Mouse (Mus musculus) layer of hippocampus, adult 9-10 months (tissue): ENCODE measurements around the gene Setd3.

Source experiments
- DNase-seq: peaks from one replicate; pipeline ENCODE4 v3.0.0; 2022; ENCODE audit warnings: low spot score

The Setd3 gene

DNA sequence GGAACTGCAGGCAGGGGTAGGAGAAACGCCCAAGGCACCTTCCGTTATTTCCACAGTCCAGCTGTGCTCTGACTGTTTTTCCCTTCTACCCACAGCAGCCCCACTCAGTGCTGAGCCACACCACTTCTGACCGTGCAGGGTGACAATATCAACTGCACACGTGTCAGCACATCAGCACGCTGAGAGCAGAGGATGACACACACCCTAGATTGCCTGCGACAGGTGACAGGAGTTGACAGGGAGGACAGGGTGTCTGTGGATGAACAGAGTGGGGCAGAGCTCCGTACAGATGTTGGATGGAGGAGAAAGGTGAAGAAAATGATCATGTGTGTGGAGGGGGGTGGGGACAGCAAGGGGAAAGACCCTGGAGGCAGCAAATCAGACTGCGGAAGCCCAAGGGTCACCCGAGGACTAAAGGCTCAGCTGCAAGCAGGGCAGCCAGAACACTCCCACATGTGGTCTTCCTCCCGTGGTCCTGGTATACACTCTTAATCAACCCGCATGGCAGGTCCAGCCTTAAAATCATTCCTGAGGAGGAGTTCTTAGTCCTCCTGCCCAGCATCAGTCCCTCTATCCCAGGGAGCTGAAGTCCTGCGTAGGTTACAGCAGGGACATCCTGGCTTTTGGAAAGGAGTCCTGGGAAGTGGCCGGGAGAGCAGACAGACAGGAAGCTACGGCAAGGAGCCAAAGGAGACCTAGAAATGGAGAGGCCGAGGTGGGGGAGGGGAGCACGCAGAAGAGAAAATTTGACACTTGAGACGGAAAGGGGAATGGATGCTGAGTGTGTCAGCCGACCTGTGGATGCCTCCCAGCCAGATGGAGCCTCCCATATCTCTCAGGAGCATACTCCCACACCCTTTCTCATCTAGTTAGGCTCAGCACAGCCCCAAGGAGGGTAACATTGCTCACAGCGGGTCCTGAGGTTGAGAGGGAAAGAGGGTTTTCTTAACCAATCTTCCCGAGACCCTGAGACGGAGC, 108.1 kb downstream of the Setd3 start:
- no peak for DNase-seq

GRCm38 (mm10) chr12:108069504-108069903, 109.6 kb downstream of the Setd3 start:
- no peak for DNase-seq

DNA sequence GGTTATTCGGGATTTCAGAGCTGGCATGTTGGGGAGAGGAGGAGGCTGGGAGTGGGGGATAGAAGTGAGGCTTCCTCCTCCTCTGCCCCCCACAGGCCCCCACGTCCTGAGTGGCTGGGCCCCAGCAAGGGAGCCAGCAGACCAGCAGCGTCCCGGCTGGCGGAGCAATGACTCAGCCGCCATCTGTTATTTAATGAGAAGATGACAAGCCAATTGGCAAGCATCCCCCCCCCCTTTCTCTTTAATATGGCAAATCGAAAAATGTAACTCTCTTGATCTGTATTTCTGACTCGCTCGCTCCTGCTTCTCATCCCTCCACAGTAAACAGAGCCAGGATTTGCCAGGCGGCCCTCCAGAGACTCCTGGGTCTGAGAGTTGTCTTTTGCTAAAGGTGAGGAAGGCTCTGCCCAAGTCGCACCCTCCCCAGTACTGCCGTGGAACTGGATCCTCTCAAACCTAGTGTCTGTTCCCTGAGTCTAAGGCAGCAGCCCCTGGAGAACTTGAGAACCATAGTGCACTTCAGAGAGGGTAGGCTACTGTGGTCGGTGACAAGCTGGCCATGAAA, 111.2 kb downstream of the Setd3 start:
- DNase-seq: no peak

DNA sequence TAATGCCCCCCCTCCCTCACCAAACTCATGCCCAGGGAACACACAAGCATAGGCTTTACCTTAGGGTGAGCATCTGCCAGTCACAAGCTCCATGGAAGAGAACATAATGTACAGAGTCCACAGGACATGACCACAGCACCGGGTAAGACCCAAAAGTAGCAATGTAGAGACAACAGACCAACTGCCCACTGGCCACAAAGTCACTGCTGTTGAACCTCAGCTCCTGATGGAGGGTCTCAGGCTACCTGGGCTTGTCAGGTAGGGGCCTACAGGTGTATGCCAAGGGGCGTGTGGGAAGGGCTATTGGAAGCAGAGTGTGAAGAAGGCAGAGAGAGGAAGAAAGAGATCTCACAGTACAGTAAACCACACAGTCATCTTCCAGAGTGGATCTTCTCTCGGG, 111.9 kb downstream of the Setd3 start:
- DNase-seq: no peak

GRCm38 (mm10) chr12:108064396-108064998, 114.6 kb downstream of the Setd3 start:
- no peak for DNase-seq

DNA sequence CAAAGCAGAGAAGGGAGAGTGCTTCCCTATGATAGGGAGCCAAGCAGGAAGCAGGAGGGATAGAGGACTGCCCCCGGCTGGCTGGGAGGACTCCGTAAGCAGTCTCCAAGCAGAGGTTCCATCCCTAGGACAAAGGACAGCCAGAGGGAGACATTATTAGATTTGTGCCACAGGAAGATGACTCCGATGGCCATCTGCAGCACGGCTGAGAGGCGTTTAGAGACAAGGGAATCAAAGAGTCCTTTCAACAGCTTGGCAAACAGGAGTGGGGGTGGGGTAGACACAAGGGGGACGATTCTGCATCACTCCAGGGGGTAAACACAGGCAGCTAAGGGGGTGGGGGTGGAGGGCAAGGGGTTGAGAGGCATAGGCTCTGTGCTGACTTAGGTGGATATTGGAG, 115.1 kb downstream of the Setd3 start:
- DNase-seq: no peak

GRCm38 (mm10) chr12:108062137-108062536, 117.0 kb downstream of the Setd3 start:
- no peak for DNase-seq

DNA sequence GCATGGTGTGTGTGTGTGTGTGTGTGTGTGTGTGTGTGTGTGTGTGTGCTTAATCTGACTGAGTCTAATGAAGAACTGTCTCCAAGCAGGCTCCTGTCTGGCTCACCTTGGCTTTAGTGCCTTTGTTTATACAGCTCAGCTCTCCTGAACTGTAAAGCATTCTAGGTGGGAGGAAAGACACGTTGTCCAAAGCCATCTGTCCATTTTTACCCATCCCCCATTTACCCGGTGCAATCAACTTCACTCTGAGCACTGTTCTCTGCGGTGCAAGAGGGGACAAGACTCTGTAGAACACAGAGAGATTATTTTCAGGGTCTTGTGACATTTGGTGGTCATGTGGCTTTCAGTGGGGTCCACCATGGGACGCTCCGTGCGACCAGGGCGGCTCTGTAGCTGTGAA, 117.5 kb downstream of the Setd3 start:
- no peak for DNase-seq
